Mouse (Mus musculus) CH12.LX (cell line): ENCODE measurements around the gene Sval2. TPM values are rescaled to one million over a fixed set of nuclear protein-coding genes. Genes with fewer than 3 reads are reported as not detected.

Experiments used
- DNase-seq: peaks from one replicate; pipeline ENCODE4 v3.0.0-alpha.2; 2013; ENCODE audit errors: extremely low read depth
- H3K27ac ChIP-seq: 2 replicates; pipeline ENCODE4 v1.5.1; 2012; ENCODE audit warnings: low read depth, mild to moderate bottlenecking, control low read depth, moderate library complexity; ENCODE audit not compliant: insufficient read depth
- H3K27me3 ChIP-seq: replicated peaks from 2 replicates; pipeline ENCODE3; 2012; ENCODE audit warnings: inconsistent platforms
- H3K36me3 ChIP-seq, 2 experiments: replicated peaks in 1 of 2; 2 replicates each; pipeline versions ENCODE3 to v1.6.1; 2012; ENCODE audit warnings: inconsistent platforms in 1 of 2, low read length in 1 of 2, mild to moderate bottlenecking in 1 of 2, mixed read lengths in 1 of 2, moderate library complexity in 1 of 2; ENCODE audit not compliant: control insufficient read depth in 1 of 2, insufficient read depth in 1 of 2
- H3K4me1 ChIP-seq, 2 experiments: 2 replicates each; pipeline ENCODE4 v1.6.1; 2012; ENCODE audit warnings: inconsistent platforms in 1 of 2, moderate library complexity in 1 of 2; ENCODE audit not compliant: insufficient read depth in 2 of 2, control insufficient read depth in 1 of 2
- H3K4me2 ChIP-seq: 2 replicates; pipeline ENCODE4 v1.6.1; 2012; ENCODE audit warnings: low read depth, mild to moderate bottlenecking, control low read depth; ENCODE audit not compliant: poor library complexity, insufficient read depth, severe bottlenecking
- H3K4me3 ChIP-seq, 3 experiments: fragments of 150-350 bp in 1 of 3; sonication (generic) in 1 of 3; replicated peaks in 1 of 3; 2 replicates each; pipeline versions ENCODE3 to v1.5.1; 2011 to 2012; ENCODE audit warnings: low read depth in 2 of 3, low read length in 2 of 3, mild to moderate bottlenecking in 2 of 3, moderate library complexity in 2 of 3, control low read depth in 1 of 3, improper control_type of control experiment in 1 of 3, inconsistent platforms in 1 of 3, mixed read lengths in 1 of 3; ENCODE audit not compliant: poor library complexity in 1 of 3
- H3K79me2 ChIP-seq: replicated peaks from 2 replicates; pipeline ENCODE4 v1.6.1; 2012; ENCODE audit warnings: mild to moderate bottlenecking, moderate library complexity; ENCODE audit not compliant: control insufficient read depth, poor library complexity, insufficient read depth, severe bottlenecking; ENCODE audit errors: extremely low read depth
- H3K9ac ChIP-seq: 2 replicates; pipeline ENCODE4 v1.6.1; 2012; ENCODE audit warnings: low read depth, mild to moderate bottlenecking, control low read depth, moderate library complexity; ENCODE audit not compliant: insufficient read depth
- H3K9me3 ChIP-seq: replicated peaks from 2 replicates; pipeline ENCODE3; 2012; ENCODE audit warnings: low read length, inconsistent platforms, mixed read lengths
- BHLHE40 ChIP-seq: IDR thresholded peaks from 2 replicates; pipeline ENCODE4 v1.6.1; 2011; ENCODE audit warnings: mild to moderate bottlenecking, low read depth, low read length, improper control_type of control experiment
- GABPA ChIP-seq: IDR thresholded peaks from 2 replicates; pipeline ENCODE4 v1.6.1; 2012; ENCODE audit warnings: low read depth, low read length, improper control_type of control experiment, inconsistent platforms; ENCODE audit not compliant: insufficient replicate concordance
- MYC ChIP-seq: IDR thresholded peaks from 2 replicates; pipeline ENCODE4 v1.6.1; 2011; ENCODE audit warnings: low read depth, mild to moderate bottlenecking, improper control_type of control experiment, low read length
- dilution Hi-C: fragments of 300-500 bp; cut with MboI; formaldehyde crosslinking; loops from 2 replicates; pipeline ENCODE4 v1.14.3; 2020; ENCODE audit warnings: low sequenced_read_pairs; ENCODE audit not compliant: extremely low pct_unique_long_range_greater_than_20kb, extremely low pct_ligation_motif_present
- in situ Hi-C: fragments of 300-500 bp; cut with MboI; formaldehyde crosslinking; loops from 3 replicates; pipeline ENCODE4 v1.14.3; 2019; ENCODE audit warnings: low sequenced_read_pairs, low pct_ligation_motif_present, low pct_unique_long_range_greater_than_20kb, mixed read lengths
- polyA plus RNA-seq: library from polyadenylated mRNA; unstranded; fragments of >175 nt; gene quantifications from 2 replicates; pipeline ENCODE4 v1.2.1, GENCODE M21; 2012; ENCODE audit warnings: low read depth; ENCODE audit not compliant: insufficient read length
- total RNA-seq, 2 experiments: library from RNA; depleted of rRNA; stranded (reverse); fragments of 300-350 nt in 1 of 2; fragments of >200 nt in 1 of 2; gene quantifications; 2 replicates each; pipeline ENCODE4 v1.2.3; 2012 to 2014

Gene Sval2
- total and polyA plus RNA-seq, 3 experiments, result not detected

DNA sequence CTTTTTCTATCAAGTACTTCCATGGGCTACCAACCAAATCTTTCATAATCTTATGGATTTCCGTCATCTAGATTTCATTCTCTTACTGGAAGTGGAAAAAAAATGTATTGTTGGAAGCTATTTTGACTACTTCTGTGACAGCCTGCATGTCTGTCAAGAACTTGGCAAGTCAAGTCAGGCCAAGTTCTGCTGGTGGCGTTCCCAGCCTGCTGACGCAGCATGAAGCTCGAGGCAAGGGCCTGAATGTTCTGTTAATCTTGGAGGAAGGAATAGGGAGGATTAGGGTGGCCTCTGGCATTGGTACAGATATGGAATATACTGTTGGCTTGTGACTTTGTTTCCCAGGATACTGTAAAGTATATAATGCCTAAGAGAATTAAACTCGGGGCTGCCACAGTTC lies 58.8 kb downstream of the Sval2 start:
- H3K4me3 ChIP-seq, result no peak overlapping the region
- in situ Hi-C loops, result no loop called here

More for the DNA sequence above, 58.8 kb downstream of the Sval2 start:
- Histone ChIP-seq H3K4me2 (no peak overlapping the region), H3K4me1 (peaks cover 0 to 23% of the 10 kb centered on the region in 2 experiments; a peak in 2 of 4 replicates), H3K9me3 (peaks cover 2% of the 10 kb centered on the region), H3K79me2 (no peaks in the 10 kb centered on the region), H3K9ac (no peak overlapping the region), H3K27ac (no peak overlapping the region), H3K27me3 (no peaks in the 10 kb centered on the region), H3K36me3 (no peaks in the 10 kb centered on the region)
- TF ChIP-seq GABPA (no peak), MYC (no peak), BHLHE40 (no peak)
- no peak for DNase-seq
- dilution Hi-C loops, result no loop called here

Other genes starting within 250 kb of the Sval2 start
- gene Ephb6, start 247.5 kb upstream of the Sval2 start, total RNA-seq (2012; rRNA removed), result 0.04 TPM in 1 of 2 replicates, not detected in the other
- gene Ephb6, start 247.5 kb upstream of the Sval2 start, total RNA-seq (2014; rRNA removed), result not detected in 2 replicates
- gene Ephb6, start 247.5 kb upstream of the Sval2 start, polyA plus RNA-seq, result not detected in 2 replicates
- gene Trpv6, start 216.6 kb upstream of the Sval2 start, total RNA-seq (2012; rRNA removed), result not detected in 2 replicates
- gene Trpv6, start 216.6 kb upstream of the Sval2 start, total RNA-seq (2014; rRNA removed), result not detected in 2 replicates
- not detected in 2 replicates for gene Trpv6, start 216.6 kb upstream of the Sval2 start, polyA plus RNA-seq
- gene Trpv5, start 172.2 kb upstream of the Sval2 start, total RNA-seq (2012; rRNA removed), result not detected in 2 replicates
- not detected in 2 replicates for gene Trpv5, start 172.2 kb upstream of the Sval2 start, total RNA-seq (2014; rRNA removed)
- gene Trpv5, start 172.2 kb upstream of the Sval2 start, polyA plus RNA-seq, result not detected in 2 replicates
- not detected in 2 replicates for gene Llcfc1, start 168.6 kb upstream of the Sval2 start, total RNA-seq (2012; rRNA removed)
- gene Llcfc1, start 168.6 kb upstream of the Sval2 start, total RNA-seq (2014; rRNA removed), result not detected in 2 replicates
- not detected in 2 replicates for gene Llcfc1, start 168.6 kb upstream of the Sval2 start, polyA plus RNA-seq
- gene Kel, start 148.7 kb upstream of the Sval2 start, total RNA-seq (2012; rRNA removed), result not detected in 2 replicates
- not detected in 2 replicates for gene Kel, start 148.7 kb upstream of the Sval2 start, total RNA-seq (2014; rRNA removed)
- not detected in 2 replicates for gene Kel, start 148.7 kb upstream of the Sval2 start, polyA plus RNA-seq
- gene Olfr459, start 77.8 kb upstream of the Sval2 start, total RNA-seq (2012; rRNA removed), result not detected in 2 replicates
- gene Olfr459, start 77.8 kb upstream of the Sval2 start, total RNA-seq (2014; rRNA removed), result not detected in 2 replicates
- not detected in 2 replicates for gene Olfr459, start 77.8 kb upstream of the Sval2 start, polyA plus RNA-seq
- not detected in 2 replicates for gene Pip, start 5.5 kb upstream of the Sval2 start, total RNA-seq (2012; rRNA removed)
- not detected in 2 replicates for gene Pip, start 5.5 kb upstream of the Sval2 start, total RNA-seq (2014; rRNA removed)
- gene Pip, start 5.5 kb upstream of the Sval2 start, polyA plus RNA-seq, result not detected in 2 replicates
- not detected in 2 replicates for gene Sval1, start 98.6 kb downstream of the Sval2 start, total RNA-seq (2012; rRNA removed)
- not detected in 2 replicates for gene Sval1, start 98.6 kb downstream of the Sval2 start, total RNA-seq (2014; rRNA removed)
- not detected in 2 replicates for gene Sval1, start 98.6 kb downstream of the Sval2 start, polyA plus RNA-seq
- not detected in 2 replicates for gene Sval3, start 115.2 kb downstream of the Sval2 start, total RNA-seq (2012; rRNA removed)
- not detected in 2 replicates for gene Sval3, start 115.2 kb downstream of the Sval2 start, total RNA-seq (2014; rRNA removed)
- gene Sval3, start 115.2 kb downstream of the Sval2 start, polyA plus RNA-seq, result not detected in 2 replicates
- not detected in 2 replicates for gene Sva, start 185.4 kb downstream of the Sval2 start, total RNA-seq (2012; rRNA removed)
- gene Sva, start 185.4 kb downstream of the Sval2 start, total RNA-seq (2014; rRNA removed), result not detected in 2 replicates
- gene Sva, start 185.4 kb downstream of the Sval2 start, polyA plus RNA-seq, result not detected in 2 replicates